7 mouse cellular contexts compared by ENCODE assay signal in the genomic region with DNA sequence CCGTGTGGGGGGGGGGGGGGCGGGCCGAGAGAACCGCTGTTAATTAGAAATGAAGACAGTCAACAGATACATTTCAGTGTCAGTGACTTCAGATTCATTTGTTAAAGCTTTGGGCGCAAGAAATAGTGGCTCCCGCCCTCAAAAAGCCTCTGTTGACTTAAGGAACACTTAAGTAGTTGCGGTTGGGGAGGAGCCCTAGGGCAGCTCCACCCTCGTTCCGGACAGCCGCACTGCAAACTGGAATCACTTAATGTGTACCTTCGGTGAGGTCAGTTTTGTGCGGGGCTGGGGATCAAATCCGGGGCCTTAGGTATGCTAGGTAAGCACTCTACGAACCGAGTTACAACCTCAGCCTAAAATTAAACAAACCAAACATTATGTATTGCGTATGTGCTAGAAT. TPM values are rescaled to one million over a fixed set of nuclear protein-coding genes. Genes with fewer than 3 reads are reported as not detected.
DNase-seq lines count a peak whose midpoint lies in the region; ATAC-seq and TF ChIP-seq lines count a peak whose summit lies in the region.

No protein-coding gene starts in this region.

- H3K27ac ChIP-seq in heart, embryonic 12.5 days (ENCODE audit: poor library complexity, severe bottlenecking): peak overlapping the region; percentile 46; the same call in 1 of the 2 replicates

- TF ChIP-seq CTCF in E14TG2a.4 (conservative IDR thresholded peaks at IDR 0.05; ENCODE audit: low read length): no peak

- 4% methylated on average over 16 of the region's 16 CpGs for WGBS in heart, embryonic 12.5 days

- peak overlapping the region; percentile 93 for H3K4me2 ChIP-seq in heart, embryonic 12.5 days

- peaks cover 78% of the 10 kb centered on the region for H3K4me1 ChIP-seq in E14TG2a.4 (replicated peaks; ENCODE audit: low read depth, low read length)
- H3K4me1 ChIP-seq in heart, embryonic 12.5 days (replicated peaks): peaks cover 6% of the 10 kb centered on the region; the same call in 1 of the 2 replicates

- DNase-seq in adrenal gland, postnatal 36 days: peak; percentile 40 to 62
- DNase-seq in kidney, postnatal 4 days: peak; percentile 44 to 62
- no peak for DNase-seq in ovary, postnatal 10 days (ENCODE audit: low spot score)
- DNase-seq in ovary, postnatal 14 days (ENCODE audit: low spot score): no peak

- H3K36me3 ChIP-seq in E14TG2a.4 (ENCODE audit: insufficient read depth, low read length): peaks cover 66% of the 10 kb centered on the region
- H3K36me3 ChIP-seq in heart, embryonic 12.5 days: no peaks in the 10 kb centered on the region

- H3K4me3 ChIP-seq in E14TG2a.4 (replicated peaks; ENCODE audit: low read length): peak overlapping the region; percentile 85
- H3K4me3 ChIP-seq in heart, embryonic 12.5 days: peak overlapping the region; percentile 65

- ATAC-seq in heart, embryonic 12.5 days (ENCODE audit: insufficient number of reproducible peaks, low FRiP score): no peak
- ATAC-seq in megakaryocyte progenitor cell, adult 5-6 weeks (replicated peaks; ENCODE audit: poor library complexity): peak; percentile 55

- no peaks in the 10 kb centered on the region for H3K27me3 ChIP-seq in E14TG2a.4 (ENCODE audit: insufficient read depth, low read length)
- peaks cover 49% of the 10 kb centered on the region for H3K27me3 ChIP-seq in heart, embryonic 12.5 days (replicated peaks)

- H3K9me3 ChIP-seq in E14TG2a.4 (ENCODE audit: low read length): no peaks in the 10 kb centered on the region
- no peaks in the 10 kb centered on the region for H3K9me3 ChIP-seq in heart, embryonic 12.5 days (replicated peaks)

- H3K9ac ChIP-seq in heart, embryonic 12.5 days: peak overlapping the region; percentile 72

RNA-seq across cellular contexts. Expression of a gene that starts 7.5 kb away (rescaled TPM):
- total RNA-seq in adrenal gland, postnatal 36 days (2021): not detected
- polyA plus RNA-seq in heart, embryonic 12.5 days (2016; fragmentation: Nextera tagmentation; extraction: Ambion mirVana): not detected in 2 replicates
- not detected in 2 replicates for total RNA-seq in megakaryocyte progenitor cell, adult 5-6 weeks (2015)
- total RNA-seq in megakaryocyte progenitor cell, adult 5-6 weeks (2017): not detected in 2 replicates

RNA-seq across cellular contexts. Expression of a gene that starts 27.5 kb away (rescaled TPM):
- total RNA-seq in adrenal gland, postnatal 36 days (2021): not detected
- 0.27 and 0.33 TPM in 2 replicates for polyA plus RNA-seq in heart, embryonic 12.5 days (2016; fragmentation: Nextera tagmentation; extraction: Ambion mirVana)
- 0.10 and 0.27 TPM in 2 replicates for total RNA-seq in megakaryocyte progenitor cell, adult 5-6 weeks (2015)
- total RNA-seq in megakaryocyte progenitor cell, adult 5-6 weeks (2017): 0.57 TPM in 1 of 2 replicates, not detected in the other

RNA-seq across cellular contexts. Expression of a gene that starts 41.3 kb away (rescaled TPM):
- 1 to 10 TPM in 1 of 2 experiments, under 1 TPM in 1; 0.69 to 4.6 TPM for total RNA-seq in adrenal gland, postnatal 36 days (2021)
- polyA plus RNA-seq in heart, embryonic 12.5 days (2016; fragmentation: Nextera tagmentation; extraction: Ambion mirVana): 0.61 and 1.0 TPM in 2 replicates
- 1.3 and 1.9 TPM in 2 replicates for total RNA-seq in megakaryocyte progenitor cell, adult 5-6 weeks (2015)
- 1.3 and 1.7 TPM in 2 replicates for total RNA-seq in megakaryocyte progenitor cell, adult 5-6 weeks (2017)

RNA-seq across cellular contexts. Expression of a gene that starts 56.6 kb away (rescaled TPM):
- total RNA-seq in adrenal gland, postnatal 36 days (2021): under 1 TPM; 0.50 to 0.56 TPM
- 0.06 TPM in 1 of 2 replicates, not detected in the other for polyA plus RNA-seq in heart, embryonic 12.5 days (2016; fragmentation: Nextera tagmentation; extraction: Ambion mirVana)
- total RNA-seq in megakaryocyte progenitor cell, adult 5-6 weeks (2015): not detected in 2 replicates
- not detected in 2 replicates for total RNA-seq in megakaryocyte progenitor cell, adult 5-6 weeks (2017)

Comparison
In these comparisons a context has a peak if more than half of its experiments do, and no peak if none do; other contexts are left out.
1. DNase-seq: peak in adrenal gland, postnatal 36 days (2 of 2) and kidney, postnatal 4 days (2 of 2); none in ovary, postnatal 10 days (single experiment) and ovary, postnatal 14 days (single experiment).